Mouse (Mus musculus): ENCODE measurements at regions not wholly inside any gene's neighbourhood (a gene's known extent, or its start where the extent isn't known, plus 50 kb on each side); places are given as distances from the start of the nearest gene placed in this dataset.

- TF ChIP-seq POLR2A (IDR thresholded peaks at IDR 0.05; ENCODE audit: low read depth, low read length), result no peak
- no peak for TF ChIP-seq CTCF (conservative IDR thresholded peaks at IDR 0.05; ENCODE audit: insufficient read depth, insufficient read length, low read depth, low read length)
These were observed 370.8 kb upstream of the Ubash3b start for GRCm38 (mm10) chr9:41532290-41532689.
